Mouse (Mus musculus) myocyte (in vitro differentiated cells): ENCODE measurements around the gene E2f4. TPM values are rescaled to one million over a fixed set of nuclear protein-coding genes. Genes with fewer than 3 reads are reported as not detected.
A peak's percentile ranks its signal among the peaks of the same experiment; 100 is the strongest.

Experiments used
- H3K27me3 ChIP-seq: one replicate; pipeline ENCODE4 v1.6.1; 2011; ENCODE audit not compliant: control insufficient read depth, insufficient read depth, insufficient read length
- H3K36me3 ChIP-seq: one replicate; pipeline ENCODE4 v1.6.1; 2011; ENCODE audit not compliant: control insufficient read depth, insufficient read depth
- H3K4me2 ChIP-seq: one replicate; pipeline ENCODE4 v1.6.1; 2011; ENCODE audit warnings: low read depth, control low read depth
- H3K4me3 ChIP-seq: one replicate; pipeline ENCODE4 v1.5.1; 2011; ENCODE audit warnings: mild to moderate bottlenecking, control low read depth, moderate library complexity
- H3K79me2 ChIP-seq: one replicate; pipeline ENCODE4 v1.6.1; 2011; ENCODE audit not compliant: control insufficient read depth, insufficient read depth
- H3ac ChIP-seq: one replicate; pipeline ENCODE4 v1.6.1; 2011; ENCODE audit not compliant: control insufficient read depth, insufficient read length
- CEBPB ChIP-seq: IDR thresholded peaks from 2 replicates; pipeline ENCODE4 v1.6.1; 2011; ENCODE audit warnings: mild to moderate bottlenecking, moderate library complexity; ENCODE audit not compliant: poor library complexity, insufficient read depth, severe bottlenecking
- E2F4 ChIP-seq: IDR thresholded peaks from one replicate; pipeline ENCODE4 v1.6.1; 2011; ENCODE audit warnings: mild to moderate bottlenecking, control low read depth, moderate library complexity; ENCODE audit not compliant: insufficient read depth
- MAX ChIP-seq: IDR thresholded peaks from one replicate; pipeline ENCODE4 v1.6.1; 2011; ENCODE audit warnings: low read depth, mild to moderate bottlenecking, control low read depth
- MYOD1 ChIP-seq, 3 experiments: IDR thresholded peaks; one replicate each; pipeline ENCODE4 v1.6.1; 2011; ENCODE audit warnings: control low read depth in 2 of 3, low read depth in 2 of 3, mild to moderate bottlenecking in 2 of 3, moderate library complexity in 1 of 3; ENCODE audit not compliant: insufficient read length in 2 of 3, control insufficient read depth in 1 of 3
- MYOG ChIP-seq, 3 experiments: IDR thresholded peaks; one replicate each; pipeline ENCODE4 v1.6.1; 2011; ENCODE audit warnings: control low read depth in 2 of 3, low read depth in 2 of 3, mild to moderate bottlenecking in 2 of 3; ENCODE audit not compliant: insufficient read length in 2 of 3, control insufficient read depth in 1 of 3, insufficient read depth in 1 of 3
- POLR2A ChIP-seq: IDR thresholded peaks from one replicate; pipeline ENCODE4 v1.6.1; 2011; ENCODE audit warnings: low read depth, mild to moderate bottlenecking, control low read depth, moderate library complexity; ENCODE audit not compliant: insufficient read length
- POLR2AphosphoS2 ChIP-seq: IDR thresholded peaks from one replicate; pipeline ENCODE4 v1.6.1; 2011; ENCODE audit warnings: low read depth, control low read depth; ENCODE audit not compliant: insufficient read length
- REST ChIP-seq: IDR thresholded peaks from one replicate; pipeline ENCODE4 v1.6.1; 2011; ENCODE audit warnings: mild to moderate bottlenecking, control low read depth, moderate library complexity; ENCODE audit not compliant: insufficient read depth, insufficient read length
- SRF ChIP-seq: IDR thresholded peaks from one replicate; pipeline ENCODE4 v1.6.1; 2011; ENCODE audit warnings: low read depth; ENCODE audit not compliant: control insufficient read depth, insufficient read length
- TCF12 ChIP-seq: IDR thresholded peaks from one replicate; pipeline ENCODE4 v1.6.1; 2011; ENCODE audit warnings: mild to moderate bottlenecking, control low read depth; ENCODE audit not compliant: poor library complexity, insufficient read depth, severe bottlenecking
- TCF3 ChIP-seq: IDR thresholded peaks from one replicate; pipeline ENCODE4 v1.6.1; 2011; ENCODE audit warnings: low read depth, control low read depth; ENCODE audit not compliant: insufficient read length
- USF1 ChIP-seq: IDR thresholded peaks from one replicate; pipeline ENCODE4 v1.6.1; 2011; ENCODE audit warnings: low read depth, mild to moderate bottlenecking, control low read depth, moderate library complexity
- polyA plus RNA-seq: library from polyadenylated mRNA; unstranded; fragments of >200 nt; fragmentation: generic; extraction: Trizol; gene quantifications from one replicate; pipeline ENCODE4 v1.2.1, GENCODE M21; 2012; ENCODE audit warnings: missing spikeins

E2f4 gene
- polyA plus RNA-seq, 1 experiment: 59.7 TPM

GRCm38 (mm10) chr8:105348450-105349095 lies 51.1 kb downstream of the E2f4 start, which contains the start of gene Slc9a5:
Gene Slc9a5 (plus strand): TSS chr8:105348843.
- peaks cover 40% of the 10 kb centered on the region for H3K79me2 ChIP-seq
- peak within 1 kb of the TSS; percentile 92 for H3K4me2 ChIP-seq
- H3K36me3 ChIP-seq: no peaks in the 10 kb centered on the region
- H3K4me3 ChIP-seq: peak within 1 kb of the TSS; percentile 94
- TF ChIP-seq MYOD1 (IDR thresholded peaks at IDR 0.05; ENCODE audit: control insufficient read depth in 1 of 3, insufficient read length in 2 of 3, low read depth in 2 of 3) (no peak), E2F4 (no peak), USF1 (no peak), MYOG (IDR thresholded peaks at IDR 0.05; ENCODE audit: control insufficient read depth in 1 of 3, insufficient read depth in 1 of 3, insufficient read length in 2 of 3, low read depth in 2 of 3) (peak in 1 of 3 experiments; percentile 49)
- H3ac ChIP-seq: peak within 1 kb of the TSS; percentile 27
- H3K27me3 ChIP-seq: no peaks in the 10 kb centered on the region

GRCm38 (mm10) chr8:105349096-105349771 lies 51.8 kb downstream of the E2f4 start:
- Histone ChIP-seq H3K4me2 (peak overlapping the region; percentile 89), H3K27me3 (no peaks in the 10 kb centered on the region), H3K79me2 (peaks cover 33% of the 10 kb centered on the region), H3K36me3 (no peaks in the 10 kb centered on the region), H3K4me3 (peak overlapping the region; percentile 94), H3ac (peak overlapping the region; percentile 21)
- TF ChIP-seq E2F4 (no peak), USF1 (peak; percentile 37), POLR2A (peak; percentile 31)

GRCm38 (mm10) chr8:105350186-105350585 lies 52.7 kb downstream of the E2f4 start:
- Histone ChIP-seq H3K36me3 (no peaks in the 10 kb centered on the region), H3K27me3 (no peaks in the 10 kb centered on the region), H3ac (no peak overlapping the region), H3K4me3 (peak overlapping the region; percentile 94), H3K4me2 (peak overlapping the region; percentile 89), H3K79me2 (peaks cover 27% of the 10 kb centered on the region)
- TF ChIP-seq SRF (no peak), USF1 (no peak), REST (no peak)

- H3K79me2 ChIP-seq: peaks cover 9% of the 10 kb centered on the region
- TF ChIP-seq MYOG (IDR thresholded peaks at IDR 0.05; ENCODE audit: control insufficient read depth in 1 of 3, insufficient read depth in 1 of 3, insufficient read length in 2 of 3, low read depth in 2 of 3) (no peak), SRF (no peak), TCF3 (no peak), POLR2AphosphoS2 (no peak), MAX (no peak), E2F4 (no peak), MYOD1 (IDR thresholded peaks at IDR 0.05; ENCODE audit: control insufficient read depth in 1 of 3, insufficient read length in 2 of 3, low read depth in 2 of 3) (no peak), REST (no peak), USF1 (no peak), POLR2A (no peak), CEBPB (no peak), TCF12 (no peak)
- no peak overlapping the region for H3K4me2 ChIP-seq
- H3K4me3 ChIP-seq: no peak overlapping the region
- no peaks in the 10 kb centered on the region for H3K36me3 ChIP-seq
- H3ac ChIP-seq: no peak overlapping the region
- no peaks in the 10 kb centered on the region for H3K27me3 ChIP-seq
These were observed 56.2 kb downstream of the E2f4 start for GRCm38 (mm10) chr8:105353583-105354135.

- H3ac ChIP-seq: no peak overlapping the region
- H3K4me3 ChIP-seq: no peak overlapping the region
- H3K36me3 ChIP-seq: no peaks in the 10 kb centered on the region
- peaks cover 5% of the 10 kb centered on the region for H3K79me2 ChIP-seq
- TF ChIP-seq MYOG (IDR thresholded peaks at IDR 0.05; ENCODE audit: control insufficient read depth in 1 of 3, insufficient read depth in 1 of 3, insufficient read length in 2 of 3, low read depth in 2 of 3) (no peak), USF1 (no peak), TCF3 (no peak), TCF12 (no peak), POLR2A (no peak), MAX (no peak)
- no peak overlapping the region for H3K4me2 ChIP-seq
- no peaks in the 10 kb centered on the region for H3K27me3 ChIP-seq
These were observed 57.1 kb downstream of the E2f4 start for GRCm38 (mm10) chr8:105354549-105354948.

Other genes with a start within 250 kb of the E2f4 start
- gene Ces3a, start 249.1 kb upstream of the E2f4 start, polyA plus RNA-seq: not detected
- gene Ces3b, start 213.9 kb upstream of the E2f4 start, polyA plus RNA-seq: not detected
- gene Ces4a, start 165.9 kb upstream of the E2f4 start, polyA plus RNA-seq: not detected
- gene Cbfb, start 127.0 kb upstream of the E2f4 start, polyA plus RNA-seq: 38.1 TPM
- gene D230025D16Rik, start 72.5 kb upstream of the E2f4 start, polyA plus RNA-seq: 16.6 TPM
- gene B3gnt9, start 42.5 kb upstream of the E2f4 start, polyA plus RNA-seq: 6.2 TPM
- 27.0 TPM for gene Tradd, start 33.1 kb upstream of the E2f4 start, polyA plus RNA-seq
- gene Fbxl8, start 33.0 kb upstream of the E2f4 start, polyA plus RNA-seq: 10.5 TPM
- 5.8 TPM for gene Hsf4, start 27.9 kb upstream of the E2f4 start, polyA plus RNA-seq
- 23.2 TPM for gene Nol3, start 21.5 kb upstream of the E2f4 start, polyA plus RNA-seq
- 6.2 TPM for gene 4931428F04Rik, start 7.8 kb upstream of the E2f4 start, polyA plus RNA-seq
- gene Exoc3l, start 1.6 kb upstream of the E2f4 start, polyA plus RNA-seq: 23.4 TPM
- gene Elmo3, start 7.9 kb downstream of the E2f4 start, polyA plus RNA-seq: 0.92 TPM
- gene Lrrc29, start 28.6 kb downstream of the E2f4 start, polyA plus RNA-seq: 1.8 TPM
- 109 TPM for gene Tmem208, start 28.7 kb downstream of the E2f4 start, polyA plus RNA-seq
- gene Fhod1, start 50.3 kb downstream of the E2f4 start, polyA plus RNA-seq: 19.0 TPM
- gene Slc9a5, start 51.2 kb downstream of the E2f4 start, polyA plus RNA-seq: 6.2 TPM
- gene Plekhg4, start 75.6 kb downstream of the E2f4 start, polyA plus RNA-seq: 1.0 TPM
- gene Kctd19, start 115.8 kb downstream of the E2f4 start, polyA plus RNA-seq: not detected
- gene Lrrc36, start 115.9 kb downstream of the E2f4 start, polyA plus RNA-seq: not detected
- gene Tppp3, start 173.9 kb downstream of the E2f4 start, polyA plus RNA-seq: 155 TPM
- gene Zdhhc1, start 199.2 kb downstream of the E2f4 start, polyA plus RNA-seq: 17.3 TPM
- gene Hsd11b2, start 221.1 kb downstream of the E2f4 start, polyA plus RNA-seq: 0.59 TPM